Mouse (Mus musculus) stomach, postnatal 0 days (tissue): ENCODE data around the gene Kcnh4.

Source experiments
- CTCF ChIP-seq: IDR thresholded peaks from 2 replicates; pipeline ENCODE4 v1.5.1; 2016; ENCODE audit warnings: antibody characterized with exemption, low read depth, mild to moderate bottlenecking, moderate library complexity
- EP300 ChIP-seq: optimal IDR thresholded peaks from 2 replicates; pipeline ENCODE3; 2016; ENCODE audit warnings: antibody characterized with exemption

DNA sequence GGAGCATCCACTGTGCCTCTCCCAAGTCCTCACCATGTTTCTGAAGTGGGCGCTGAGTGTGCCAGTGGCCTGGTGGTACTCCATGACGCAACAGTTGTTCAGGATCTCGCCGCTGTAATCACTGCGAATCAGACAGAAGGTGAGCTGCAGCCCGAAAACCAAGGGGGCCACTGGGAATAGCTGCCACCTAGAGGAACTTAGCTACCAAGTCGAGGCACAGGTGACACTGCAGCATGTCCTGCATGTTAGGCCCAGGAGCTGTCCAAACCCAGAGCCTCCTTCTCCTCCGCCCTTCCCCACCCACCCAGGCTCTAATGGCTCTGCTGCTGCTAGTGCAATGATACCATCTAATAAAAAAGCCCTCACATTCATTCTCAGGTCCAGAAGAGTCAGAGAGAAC lies 36.8 kb upstream of the Kcnh4 start:
- TF ChIP-seq EP300 (no peak), CTCF (no peak)
